Mouse (Mus musculus) stomach, embryonic 15.5 days (tissue): ENCODE measurements around the gene Ces1g. TPM values are rescaled to one million over a fixed set of nuclear protein-coding genes. Genes with fewer than 3 reads are reported as not detected.

Experiments
- ATAC-seq: fragments of 200-750 bp; cut with Nextera tagmentation; 2 replicates; pipeline ENCODE4 v1.8.0; 2017; ENCODE audit warnings: low read depth, moderate number of reproducible peaks, moderate TSS enrichment; ENCODE audit not compliant: insufficient read depth, low FRiP score
- H3K27ac ChIP-seq: fragments of 300-500 bp; sonication (generic); 2 replicates; pipeline ENCODE4 v1.5.1; 2015; ENCODE audit warnings: mild to moderate bottlenecking, inconsistent platforms
- H3K27me3 ChIP-seq: fragments of 300-500 bp; sonication (generic); replicated peaks from 2 replicates; pipeline ENCODE4 v1.6.1; 2015; ENCODE audit warnings: inconsistent platforms
- H3K36me3 ChIP-seq: fragments of 300-500 bp; sonication (generic); 2 replicates; pipeline ENCODE4 v1.6.1; 2015; ENCODE audit warnings: inconsistent platforms
- H3K4me1 ChIP-seq: fragments of 300-500 bp; sonication (generic); 2 replicates; pipeline ENCODE4 v1.6.1; 2015; ENCODE audit warnings: inconsistent platforms
- H3K4me2 ChIP-seq: fragments of 300-500 bp; sonication (generic); 2 replicates; pipeline ENCODE4 v1.6.1; 2015; ENCODE audit warnings: mild to moderate bottlenecking, inconsistent platforms
- H3K4me3 ChIP-seq: fragments of 300-500 bp; sonication (generic); replicated peaks from 2 replicates; pipeline ENCODE4 v1.5.1; 2015; ENCODE audit warnings: inconsistent platforms
- H3K9ac ChIP-seq: fragments of 300-500 bp; sonication (generic); 2 replicates; pipeline ENCODE4 v1.6.1; 2015; ENCODE audit warnings: inconsistent platforms
- H3K9me3 ChIP-seq: fragments of 300-500 bp; sonication (generic); 2 replicates; pipeline ENCODE4 v1.6.1; 2016; ENCODE audit warnings: inconsistent platforms
- WGBS: fragments of 180-500 bp; shearing (Covaris S2); methylation state at CpG from one replicate; pipeline ENCODE4 v1.1.7; 2015; 5-methylcytosine and 5-hydroxymethylcytosine counted together
- polyA plus RNA-seq: library from polyadenylated mRNA; unstranded; fragments of >200 nt; fragmentation: Nextera tagmentation; extraction: Ambion mirVana; gene quantifications from 2 replicates; pipeline ENCODE4 v1.2.1, GENCODE M21; 2015

Ces1g gene
- 0.12 and 0.21 TPM in 2 replicates for polyA plus RNA-seq

GRCm38 (mm10) chr8:93337207-93337606, at the start of gene Ces1g:
Gene Ces1g, minus strand, starts transcription at chr8:93337308.
- Histone ChIP-seq H3K27me3 (no peaks in the 10 kb centered on the region), H3K4me1 (no peaks in the 10 kb centered on the region), H3K9me3 (no peaks in the 10 kb centered on the region), H3K9ac (no peak within 1 kb of the TSS), H3K4me3 (no peak within 1 kb of the TSS), H3K36me3 (no peaks in the 10 kb centered on the region), H3K4me2 (no peak within 1 kb of the TSS), H3K27ac (no peak within 1 kb of the TSS)
- no peak for ATAC-seq
- WGBS, result 21% methylated on average over 3 of the region's 3 CpGs

- no peak within 1 kb of the TSS for H3K27ac ChIP-seq
- no peak within 1 kb of the TSS for H3K4me3 ChIP-seq
- H3K9ac ChIP-seq, result no peak within 1 kb of the TSS
- no peaks in the 10 kb centered on the region for H3K36me3 ChIP-seq
- H3K27me3 ChIP-seq, result no peaks in the 10 kb centered on the region
- no peaks in the 10 kb centered on the region for H3K4me1 ChIP-seq
- H3K4me2 ChIP-seq, result no peak within 1 kb of the TSS
- H3K9me3 ChIP-seq, result no peaks in the 10 kb centered on the region
- 85% methylated on average over 4 of the region's 4 CpGs for WGBS
- no peak for ATAC-seq
Observed at GRCm38 (mm10) chr8:93379625-93380024, 42.5 kb upstream of the Ces1g start, which contains the start of gene Ces1h. Gene Ces1h, minus strand, starts transcription at chr8:93379725.

GRCm38 (mm10) chr8:93369481-93369880, 32.4 kb upstream of the Ces1g start:
- Histone ChIP-seq H3K9ac (no peak overlapping the region), H3K27ac (no peak overlapping the region), H3K4me2 (no peak overlapping the region), H3K4me3 (no peak overlapping the region), H3K4me1 (no peaks in the 10 kb centered on the region), H3K27me3 (no peaks in the 10 kb centered on the region), H3K36me3 (no peaks in the 10 kb centered on the region), H3K9me3 (no peaks in the 10 kb centered on the region)
- ATAC-seq, result no peak
- 47% methylated on average over 2 of the region's 2 CpGs for WGBS

GRCm38 (mm10) chr8:93360113-93360512, 23.0 kb upstream of the Ces1g start:
- H3K36me3 ChIP-seq, result no peaks in the 10 kb centered on the region
- H3K27ac ChIP-seq, result no peak overlapping the region
- H3K9me3 ChIP-seq, result no peaks in the 10 kb centered on the region
- H3K27me3 ChIP-seq, result no peaks in the 10 kb centered on the region
- H3K4me2 ChIP-seq, result no peak overlapping the region
- H3K4me1 ChIP-seq, result no peaks in the 10 kb centered on the region
- no peak overlapping the region for H3K9ac ChIP-seq
- no peak for ATAC-seq
- H3K4me3 ChIP-seq, result no peak overlapping the region

GRCm38 (mm10) chr8:93339531-93339930, 2.4 kb upstream of the Ces1g start:
- H3K36me3 ChIP-seq, result no peaks in the 10 kb centered on the region
- no peak for ATAC-seq
- 81% methylated on average over 2 of the region's 2 CpGs for WGBS
- H3K27ac ChIP-seq, result no peak overlapping the region
- no peaks in the 10 kb centered on the region for H3K9me3 ChIP-seq
- no peak overlapping the region for H3K4me2 ChIP-seq
- no peaks in the 10 kb centered on the region for H3K4me1 ChIP-seq
- no peak overlapping the region for H3K4me3 ChIP-seq
- no peak overlapping the region for H3K9ac ChIP-seq
- H3K27me3 ChIP-seq, result no peaks in the 10 kb centered on the region

GRCm38 (mm10) chr8:93332703-93333102, 4.4 kb downstream of the Ces1g start:
- Histone ChIP-seq H3K4me1 (no peaks in the 10 kb centered on the region), H3K9ac (no peak overlapping the region), H3K36me3 (no peaks in the 10 kb centered on the region), H3K27me3 (no peaks in the 10 kb centered on the region), H3K4me2 (no peak overlapping the region), H3K9me3 (no peaks in the 10 kb centered on the region), H3K27ac (peak overlapping the region; percentile 48; the same call in 1 of the 2 replicates), H3K4me3 (no peak overlapping the region)
- 61% methylated on average over 1 of the region's 1 CpGs for WGBS
- peak; percentile 91 for ATAC-seq

GRCm38 (mm10) chr8:93331151-93331550, 6.0 kb downstream of the Ces1g start:
- 86% methylated on average over 2 of the region's 2 CpGs for WGBS
- Histone ChIP-seq H3K36me3 (no peaks in the 10 kb centered on the region), H3K9me3 (no peaks in the 10 kb centered on the region), H3K4me1 (no peaks in the 10 kb centered on the region), H3K9ac (no peak overlapping the region), H3K4me3 (no peak overlapping the region), H3K4me2 (no peak overlapping the region), H3K27ac (no peak overlapping the region), H3K27me3 (no peaks in the 10 kb centered on the region)
- no peak for ATAC-seq

GRCm38 (mm10) chr8:93325123-93325522, 12.0 kb downstream of the Ces1g start:
- no peaks in the 10 kb centered on the region for H3K4me1 ChIP-seq
- no peaks in the 10 kb centered on the region for H3K27me3 ChIP-seq
- H3K9me3 ChIP-seq, result no peaks in the 10 kb centered on the region
- H3K4me2 ChIP-seq, result no peak overlapping the region
- H3K36me3 ChIP-seq, result no peaks in the 10 kb centered on the region
- WGBS, result 63% methylated on average over 2 of the region's 2 CpGs
- H3K27ac ChIP-seq, result no peak overlapping the region
- no peak overlapping the region for H3K9ac ChIP-seq
- no peak for ATAC-seq
- H3K4me3 ChIP-seq, result no peak overlapping the region

- no peaks in the 10 kb centered on the region for H3K9me3 ChIP-seq
- ATAC-seq, result no peak
- no peak overlapping the region for H3K27ac ChIP-seq
- no peak overlapping the region for H3K4me3 ChIP-seq
- H3K36me3 ChIP-seq, result no peaks in the 10 kb centered on the region
- WGBS, result 85% methylated on average over 2 of the region's 2 CpGs
- no peak overlapping the region for H3K4me2 ChIP-seq
- no peaks in the 10 kb centered on the region for H3K27me3 ChIP-seq
- H3K4me1 ChIP-seq, result no peaks in the 10 kb centered on the region
- no peak overlapping the region for H3K9ac ChIP-seq
Observed at GRCm38 (mm10) chr8:93317031-93317430, 20.1 kb downstream of the Ces1g start.

- ATAC-seq, result no peak
- Histone ChIP-seq H3K9me3 (no peaks in the 10 kb centered on the region), H3K9ac (no peak overlapping the region)
Observed at GRCm38 (mm10) chr8:93315557-93315956, 21.6 kb downstream of the Ces1g start.

GRCm38 (mm10) chr8:93283896-93284295, 53.2 kb downstream of the Ces1g start:
- no peak overlapping the region for H3K9ac ChIP-seq
- H3K4me3 ChIP-seq, result no peak overlapping the region
- no peak overlapping the region for H3K4me2 ChIP-seq
- H3K9me3 ChIP-seq, result no peaks in the 10 kb centered on the region
- 71% methylated on average over 2 of the region's 2 CpGs for WGBS
- no peaks in the 10 kb centered on the region for H3K4me1 ChIP-seq
- ATAC-seq, result no peak
- H3K27me3 ChIP-seq, result no peaks in the 10 kb centered on the region
- no peak overlapping the region for H3K27ac ChIP-seq
- no peaks in the 10 kb centered on the region for H3K36me3 ChIP-seq

More at GRCm38 (mm10) chr8:93315557-93315956, 21.6 kb downstream of the Ces1g start:
- Histone ChIP-seq H3K36me3 (no peaks in the 10 kb centered on the region), H3K4me1 (no peaks in the 10 kb centered on the region), H3K27ac (no peak overlapping the region), H3K4me2 (no peak overlapping the region), H3K27me3 (no peaks in the 10 kb centered on the region), H3K4me3 (no peak overlapping the region)
- 83% methylated on average over 2 of the region's 2 CpGs for WGBS

- no peak for ATAC-seq
- Histone ChIP-seq H3K36me3 (no peaks in the 10 kb centered on the region), H3K9ac (no peak overlapping the region), H3K4me1 (no peaks in the 10 kb centered on the region), H3K9me3 (no peaks in the 10 kb centered on the region), H3K27ac (no peak overlapping the region), H3K4me2 (no peak overlapping the region), H3K4me3 (no peak overlapping the region), H3K27me3 (no peaks in the 10 kb centered on the region)
- WGBS, result 73% methylated on average over 3 of the region's 3 CpGs
Observed at GRCm38 (mm10) chr8:93282349-93282748, 54.8 kb downstream of the Ces1g start.

GRCm38 (mm10) chr8:93279556-93279955, 57.6 kb downstream of the Ces1g start, which contains the start of gene Ces1f:
Gene Ces1f, minus strand, starts transcription at chr8:93279747.
- no peak for ATAC-seq
- Histone ChIP-seq H3K27me3 (no peaks in the 10 kb centered on the region), H3K27ac (no peak within 1 kb of the TSS), H3K9ac (no peak within 1 kb of the TSS), H3K4me1 (no peaks in the 10 kb centered on the region), H3K4me2 (no peak within 1 kb of the TSS), H3K4me3 (no peak within 1 kb of the TSS), H3K9me3 (no peaks in the 10 kb centered on the region), H3K36me3 (no peaks in the 10 kb centered on the region)
- 86% methylated on average over 1 of the region's 1 CpGs for WGBS
